Mouse (Mus musculus) layer of hippocampus, adult 18-20 months (tissue): ENCODE measurements around the gene Naa35. TPM values are rescaled to one million over a fixed set of nuclear protein-coding genes. Genes with fewer than 3 reads are reported as not detected.

ENCODE experiments used
- DNase-seq, 2 experiments: peaks; one replicate each; pipeline ENCODE4 v3.0.0; 2022; ENCODE audit warnings: low spot score in 2 of 2
- total RNA-seq, 2 experiments: library from RNA; stranded (reverse); gene quantifications; 2 replicates each; pipeline ENCODE4 v1.2.3; 2021

Gene Naa35
- total RNA-seq, 2 experiments from 2014 or later, result 85.7 to 90.3 TPM

DNA sequence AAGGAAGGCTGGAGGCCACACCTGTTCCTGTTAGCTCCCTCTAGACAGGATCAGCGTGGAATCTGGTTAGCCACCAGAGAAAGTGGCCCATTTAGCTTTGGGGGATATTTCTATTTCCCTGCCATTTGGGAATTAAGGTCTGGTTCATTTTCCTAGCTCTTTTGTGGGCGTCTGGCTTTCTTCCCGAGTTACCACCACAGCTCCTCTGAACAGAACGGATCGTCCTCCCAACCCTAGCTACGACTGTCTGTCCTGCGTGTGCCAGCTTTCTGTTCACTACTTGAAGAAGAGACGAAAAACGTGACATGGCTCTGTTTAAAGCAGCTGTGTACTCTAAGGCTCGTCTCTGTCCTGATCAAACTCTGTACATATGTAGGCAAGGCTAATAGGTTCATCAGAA lies 84.9 kb downstream of the Naa35 start:
- peak; percentile 57 to 85 for DNase-seq

DNA sequence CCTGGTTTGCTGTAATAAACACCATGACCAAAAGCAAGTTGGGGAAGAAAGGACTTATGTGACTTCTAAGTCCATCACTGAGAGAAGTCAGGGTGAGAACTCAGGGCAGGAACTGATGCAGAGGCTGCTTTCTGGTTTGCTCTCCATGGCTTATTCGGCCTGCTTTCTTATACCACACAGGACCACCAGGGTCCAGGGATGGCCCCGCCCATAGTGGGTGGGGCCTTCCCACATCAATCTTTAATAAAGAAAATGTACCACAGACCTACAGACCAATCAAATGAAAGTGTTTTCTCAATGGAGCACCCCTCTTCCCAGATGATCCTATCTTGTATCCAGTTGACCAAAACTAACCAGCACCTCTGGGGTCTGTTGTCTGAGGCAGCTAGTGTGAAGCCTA lies 86.5 kb downstream of the Naa35 start:
- no peak for DNase-seq

DNA sequence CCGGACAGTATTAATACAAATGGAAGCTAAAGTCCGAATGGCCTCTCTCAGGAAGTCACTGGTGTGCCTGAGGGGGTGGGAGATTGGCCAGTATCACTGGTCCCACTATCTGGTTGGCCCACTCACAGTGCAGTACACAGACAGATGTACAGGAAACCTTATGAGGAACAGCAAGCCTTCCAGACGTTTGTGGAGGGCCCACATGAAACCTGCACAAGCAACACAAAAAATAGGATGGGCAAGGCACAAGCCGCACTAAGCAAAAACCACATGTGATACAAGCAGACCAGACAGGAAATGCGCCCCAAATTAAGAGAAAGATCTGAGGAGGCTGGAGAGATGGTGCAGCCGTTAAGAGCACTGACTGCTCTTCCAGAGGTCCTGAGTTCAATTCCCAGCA lies 87.2 kb downstream of the Naa35 start:
- no peak for DNase-seq

DNA sequence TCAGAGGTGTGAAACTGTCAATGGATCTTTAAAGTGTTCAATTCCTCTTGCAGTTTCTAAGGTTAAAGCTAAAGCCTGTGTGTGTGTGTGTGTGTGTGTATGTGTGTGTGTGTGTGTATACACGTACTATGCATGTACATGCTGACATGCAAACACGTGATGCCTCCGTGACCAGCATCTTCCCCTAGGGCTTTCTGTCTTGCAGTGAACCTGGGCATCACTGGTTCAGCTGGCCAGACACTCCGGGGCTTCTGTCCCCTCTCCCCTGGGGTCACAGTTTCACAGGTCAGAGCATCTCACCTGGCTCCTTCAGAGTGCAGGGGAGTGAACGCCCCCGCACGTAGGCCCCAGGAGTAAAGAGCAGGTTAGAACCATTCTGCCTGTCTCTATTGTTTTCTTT lies 88.5 kb downstream of the Naa35 start:
- no peak for DNase-seq

DNA sequence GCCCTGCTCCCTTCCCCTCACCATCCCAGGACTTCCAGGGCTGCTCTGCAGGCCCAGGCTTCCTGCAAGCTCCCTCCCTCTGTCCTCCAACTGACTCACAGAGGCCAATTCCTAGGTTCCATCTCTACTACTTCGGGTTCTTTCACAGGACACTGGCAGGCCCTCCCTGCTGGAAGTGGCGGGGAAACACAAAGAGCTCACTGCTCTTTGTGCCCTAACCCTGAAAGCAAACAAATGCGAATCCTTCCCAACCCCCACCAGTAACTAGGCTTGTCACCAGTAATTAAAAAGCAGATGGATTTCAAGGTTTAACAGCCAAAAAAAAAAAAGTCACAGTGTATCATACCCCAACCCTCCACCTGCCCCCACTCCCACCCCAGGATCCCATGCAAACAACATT lies 89.2 kb downstream of the Naa35 start:
- DNase-seq, result no peak

DNA sequence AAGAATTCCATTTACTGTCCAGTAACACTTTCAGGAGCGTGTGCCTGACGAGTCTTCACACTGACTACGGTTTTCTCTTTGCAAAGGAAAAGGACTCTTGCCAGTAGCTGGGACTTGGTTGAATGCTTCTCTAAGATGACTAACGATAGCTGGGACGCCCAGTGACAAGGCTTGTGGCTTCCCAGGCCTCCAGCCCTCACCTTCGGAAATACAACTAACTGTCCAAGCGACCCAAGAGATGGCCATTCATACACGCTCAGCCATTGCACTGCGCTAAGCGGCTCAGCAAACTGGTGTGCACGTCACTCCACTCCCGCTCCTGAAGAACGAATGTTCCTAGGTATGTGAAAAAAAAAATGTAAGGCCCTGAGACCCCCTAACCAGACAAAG lies 89.7 kb downstream of the Naa35 start:
- DNase-seq, result peak in 1 of 2 experiments; percentile 34

DNA sequence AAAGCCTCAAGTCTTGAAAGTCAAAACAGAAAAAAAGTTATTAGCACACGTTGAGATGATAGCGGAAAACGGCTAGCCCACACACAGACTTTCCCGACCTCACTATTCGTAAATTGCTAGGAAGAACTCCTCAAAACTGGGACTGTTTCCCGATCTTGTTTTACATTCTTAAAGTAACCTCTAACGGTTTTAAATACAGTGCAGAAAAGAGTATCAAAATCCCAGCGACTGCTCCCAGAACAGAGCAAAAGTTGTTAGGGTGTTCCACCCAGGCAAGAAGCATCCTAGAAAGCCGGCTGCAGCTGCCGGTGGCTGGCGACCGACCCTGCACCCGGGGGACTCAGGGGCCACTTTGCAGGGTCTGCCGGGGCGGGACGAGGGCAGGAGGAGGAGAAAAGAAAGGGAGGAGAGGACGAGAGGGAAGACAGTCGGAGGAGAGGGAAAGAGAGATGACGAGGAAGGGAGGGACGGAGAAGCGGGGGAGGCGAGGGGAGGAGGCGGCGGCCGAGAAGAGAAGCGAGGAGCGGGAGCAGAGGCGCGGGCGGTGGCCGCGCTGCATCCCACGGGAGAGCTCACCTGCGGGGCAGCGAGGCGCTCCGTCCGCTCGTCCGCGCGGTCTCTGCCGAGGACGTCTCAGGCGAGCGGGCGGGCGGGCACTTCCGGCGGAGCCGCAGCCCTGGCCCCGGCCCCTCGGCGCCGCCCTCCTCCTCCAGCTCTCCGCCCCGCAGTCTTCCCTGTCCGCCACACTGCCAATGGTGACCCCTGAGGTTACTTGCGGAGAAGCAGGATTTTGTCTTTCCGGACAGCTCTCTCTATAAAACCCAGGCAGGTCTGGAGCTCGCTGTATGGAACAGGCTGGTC lies 90.3 kb downstream of the Naa35 start, which contains the start of gene Golm1:
Gene Golm1 (minus strand): TSS at position 661 of the 861 bp plus-strand sequence.
- peak in 1 of 2 experiments; percentile 53 for DNase-seq

DNA sequence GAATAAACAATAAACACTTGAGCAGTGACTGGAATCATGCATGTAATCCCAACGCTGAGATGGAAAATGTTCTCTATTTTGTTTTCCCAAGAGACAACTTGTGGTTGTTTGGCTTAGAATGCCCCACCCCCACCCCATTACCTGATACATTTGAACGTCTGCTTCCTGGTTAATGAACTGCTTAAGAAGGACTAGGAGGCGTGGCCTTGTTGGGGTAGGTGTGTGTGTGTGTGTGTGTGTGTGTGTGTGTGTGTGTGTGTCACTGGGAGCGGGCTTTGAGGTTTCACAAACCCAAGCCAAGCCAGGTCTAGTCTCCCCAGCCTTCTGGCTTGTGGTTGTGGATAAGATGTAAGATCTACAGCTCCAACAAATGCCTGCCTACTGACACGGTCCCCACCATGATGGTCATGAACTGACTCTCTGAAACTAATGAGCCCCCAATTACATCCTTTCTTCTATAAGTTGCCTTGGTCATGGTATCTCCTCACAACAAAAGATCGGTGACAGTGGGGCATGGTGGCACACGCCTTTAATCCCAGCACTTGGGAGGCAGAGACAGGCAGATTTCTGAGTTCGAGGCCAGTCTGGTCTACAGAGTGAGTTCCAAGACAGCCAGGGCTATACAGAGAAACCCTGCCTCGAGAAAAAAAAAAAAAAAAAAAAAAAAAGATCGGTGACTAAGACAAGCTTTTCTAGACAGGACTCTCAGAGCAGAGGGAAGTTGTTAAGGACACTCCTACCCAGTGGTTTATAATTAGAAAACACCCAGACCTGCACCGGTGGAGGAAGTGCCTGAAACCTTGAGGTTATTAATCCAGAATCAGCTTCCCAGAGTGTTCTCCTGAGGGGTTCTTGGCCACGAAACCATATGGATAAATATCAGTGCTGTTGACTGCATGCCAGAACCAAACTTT lies 91.5 kb downstream of the Naa35 start:
- DNase-seq, result no peak

DNA sequence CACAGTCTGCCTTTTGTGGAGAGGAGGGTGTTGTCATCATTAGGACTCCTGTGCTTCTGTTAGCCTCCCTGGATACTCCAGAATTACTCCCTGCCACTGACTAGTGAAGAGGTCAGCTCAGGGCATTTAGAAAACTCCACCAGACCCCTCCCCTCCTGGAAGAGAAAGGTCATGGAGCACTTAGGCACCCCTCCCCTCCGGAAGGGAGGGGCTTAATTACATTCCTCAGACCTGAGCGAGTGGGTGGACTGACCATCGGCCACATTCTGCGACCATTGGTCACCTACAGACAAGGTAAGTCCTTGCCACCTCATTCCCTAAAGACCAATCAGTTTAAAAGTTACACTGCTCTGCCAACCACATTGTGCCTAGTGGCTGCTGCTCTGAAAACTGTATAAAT lies 94.2 kb downstream of the Naa35 start:
- DNase-seq, result no peak

DNA sequence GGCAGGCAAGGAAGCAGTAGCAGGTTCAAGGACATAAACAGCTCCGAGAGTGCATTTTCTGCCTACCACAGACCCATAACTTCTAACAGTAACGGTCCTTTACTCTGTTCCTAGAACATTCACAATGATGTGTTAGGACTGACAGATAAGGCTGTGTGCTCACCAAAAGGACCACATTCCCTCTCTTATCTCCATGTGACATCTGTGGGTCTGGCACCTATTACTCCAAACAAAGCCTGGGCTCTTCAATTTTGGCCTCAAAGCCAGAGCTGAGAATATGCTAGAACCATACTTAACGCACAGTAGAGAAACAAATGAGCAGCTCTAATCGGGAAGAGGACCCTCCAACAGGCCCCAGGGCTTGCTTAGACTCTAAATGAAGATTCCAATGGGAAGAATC lies 94.8 kb downstream of the Naa35 start:
- no peak for DNase-seq

DNA sequence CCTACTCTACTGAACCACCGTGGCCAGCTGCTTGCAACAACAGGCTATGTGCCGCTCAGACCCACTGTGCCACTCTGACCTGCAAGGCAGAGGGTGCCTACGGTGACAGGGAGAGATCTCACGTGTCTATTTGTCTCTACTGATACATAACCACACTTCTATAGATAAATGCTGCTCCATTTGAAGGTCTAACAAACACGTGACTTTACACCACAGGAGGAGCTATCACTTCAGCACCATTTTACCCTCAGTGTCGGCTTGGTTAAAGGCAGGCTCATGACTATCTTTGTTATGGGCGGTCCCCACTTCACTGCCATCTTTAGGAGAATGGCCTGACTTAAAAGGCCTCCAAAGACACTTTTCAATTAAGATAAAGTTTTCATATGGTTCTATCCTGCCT lies 97.6 kb downstream of the Naa35 start:
- DNase-seq, result no peak

DNA sequence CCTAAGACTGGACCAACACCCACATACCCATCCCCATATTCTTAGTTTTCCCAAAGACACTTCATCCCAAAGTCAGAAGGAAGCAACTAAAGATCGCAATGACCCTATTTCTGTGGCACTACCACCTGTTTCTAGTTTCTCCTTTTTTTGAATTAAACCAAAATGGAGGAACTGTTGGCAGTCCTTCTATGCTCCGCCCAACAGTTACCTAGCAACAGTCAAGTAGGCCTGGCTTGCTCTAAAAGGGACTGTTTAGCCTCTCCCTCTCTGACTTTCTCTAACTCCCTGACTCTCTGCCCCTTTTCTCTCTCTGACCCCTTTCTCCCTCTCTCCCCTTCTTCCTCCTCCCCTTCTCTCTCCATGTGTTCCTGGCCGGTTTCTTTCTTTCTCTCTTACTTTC lies 100.2 kb downstream of the Naa35 start:
- no peak for DNase-seq

Other genes with a start within 250 kb of the Naa35 start
- gene Agtpbp1, start within 50 bp of the Naa35 start, total RNA-seq, result 100 to 1,000 TPM; 353 to 356 TPM
- gene Golm1, start 90.6 kb downstream of the Naa35 start, total RNA-seq, result 10 to 100 TPM; 63.2 to 71.2 TPM
- gene 4921517D22Rik, start 108.8 kb downstream of the Naa35 start, total RNA-seq, result not detected
- gene Spata31d1a, start 125.1 kb downstream of the Naa35 start, total RNA-seq, result under 1 TPM; 0.53 to 0.57 TPM
- not detected for gene Spata31d1b, start 127.0 kb downstream of the Naa35 start, total RNA-seq
- gene Spata31d1d, start 146.5 kb downstream of the Naa35 start, total RNA-seq, result not detected
- under 1 TPM; 0.66 to 0.67 TPM for gene 1700014D04Rik, start 161.5 kb downstream of the Naa35 start, total RNA-seq
- 100 to 1,000 TPM; 151 to 155 TPM for gene Isca1, start 184.6 kb downstream of the Naa35 start, total RNA-seq
- not detected for gene Gm49354, start 197.0 kb downstream of the Naa35 start, total RNA-seq
- 10 to 100 TPM; 55.0 to 58.0 TPM for gene Tut7, start 237.9 kb downstream of the Naa35 start, total RNA-seq